Mouse (Mus musculus) frontal cortex, adult 2 months (tissue): ENCODE data around the gene Tspan8. TPM values are rescaled to one million over a fixed set of nuclear protein-coding genes. Genes with fewer than 3 reads are reported as not detected.

Experiments
- DNase-seq, 2 experiments: peaks; one replicate each; pipeline ENCODE4 v3.0.0; 2022; ENCODE audit warnings: low spot score in 1 of 2; ENCODE audit errors: extremely low spot score in 1 of 2
- polyA plus RNA-seq: library from polyadenylated mRNA; depleted of rRNA; stranded (reverse); fragments of >200 nt; gene quantifications from 2 replicates; pipeline ENCODE4 v1.2.3, GENCODE M21; 2012; rRNA removed

Tspan8 gene
- polyA plus RNA-seq, 1 experiment, result 0.88 TPM

DNA sequence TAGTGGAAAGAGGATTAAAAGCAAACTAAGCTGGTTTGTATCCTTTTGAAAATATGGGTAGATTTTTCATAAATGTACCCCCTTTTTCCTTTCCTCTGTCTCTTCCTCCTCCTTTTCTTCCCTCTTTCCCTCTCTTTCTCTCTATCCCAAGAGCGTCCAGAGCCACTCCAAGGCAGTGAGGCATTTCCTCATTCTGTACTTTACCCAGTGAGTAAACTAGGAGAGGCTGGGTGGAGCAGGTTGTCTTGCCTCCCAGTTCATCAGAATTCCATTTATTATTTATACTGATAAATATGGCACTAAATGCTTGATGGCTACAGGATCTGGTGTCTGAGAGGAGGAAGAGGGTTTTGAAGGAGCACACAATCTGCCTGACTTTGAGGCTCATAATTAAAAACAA lies 13.1 kb downstream of the Tspan8 start:
- no peak for DNase-seq

DNA sequence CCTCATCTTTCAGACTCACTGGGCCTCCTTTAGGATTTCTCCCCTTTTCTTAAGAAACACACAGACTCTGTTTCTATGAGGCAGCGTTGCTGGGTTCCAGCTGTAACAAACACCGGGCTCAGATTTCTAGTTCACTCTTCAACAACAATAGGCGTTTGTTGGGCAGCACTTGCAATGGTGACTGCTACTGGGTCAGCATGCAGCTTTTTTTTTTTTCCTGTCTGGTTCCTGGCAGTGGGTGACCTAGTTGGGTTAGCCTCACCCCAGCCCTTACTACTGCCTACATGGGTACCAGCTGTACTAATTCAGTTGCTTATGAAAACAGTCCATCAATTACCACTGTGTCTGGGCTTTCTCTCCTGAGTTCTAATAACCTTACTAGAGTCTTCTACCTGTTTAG lies 14.1 kb downstream of the Tspan8 start:
- no peak for DNase-seq

- DNase-seq, result no peak
Observed at GRCm38 (mm10) chr10:115834017-115834416, 17.4 kb downstream of the Tspan8 start.

GRCm38 (mm10) chr10:115846930-115847329 lies 30.3 kb downstream of the Tspan8 start:
- no peak for DNase-seq

DNA sequence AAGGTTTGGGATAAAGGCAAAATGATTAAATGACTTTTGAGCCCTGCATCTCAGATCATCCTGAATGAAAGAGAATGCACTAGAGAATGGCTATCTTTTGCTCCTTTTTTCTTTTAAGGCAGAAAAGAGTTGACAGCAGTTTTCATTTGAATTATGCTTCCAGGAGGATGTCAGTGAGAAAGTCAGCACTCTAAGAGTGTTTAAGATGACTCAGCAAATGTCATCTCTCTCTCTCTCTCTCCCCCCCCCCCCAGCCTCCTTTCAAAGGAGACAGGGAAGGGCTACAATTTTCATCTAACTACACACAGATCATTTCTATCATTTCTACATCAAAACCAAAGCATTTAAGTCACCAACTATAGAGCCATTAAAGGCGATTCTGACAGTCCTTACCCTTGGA lies 31.9 kb downstream of the Tspan8 start:
- DNase-seq, result no peak

- DNase-seq, result no peak
Observed at GRCm38 (mm10) chr10:115860210-115860880, 43.7 kb downstream of the Tspan8 start.

DNA sequence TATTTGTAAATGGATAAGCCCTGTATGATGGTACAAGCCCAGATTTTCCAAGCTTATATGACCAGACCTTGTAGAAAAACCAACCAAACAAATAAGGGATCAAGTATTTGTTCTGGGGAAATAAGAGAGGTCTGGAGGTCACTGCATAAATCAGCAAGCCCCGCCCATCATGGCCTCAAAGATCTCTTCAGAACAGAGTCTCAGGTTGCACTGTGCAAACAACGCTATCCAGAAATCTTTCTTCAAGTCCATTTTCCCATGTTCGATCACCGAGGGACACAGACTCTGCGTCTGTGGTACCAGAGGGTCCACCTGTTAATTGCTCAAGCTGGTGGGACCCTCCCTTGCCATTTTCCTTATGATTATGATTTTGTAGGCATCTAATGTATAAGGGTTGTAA lies 45.3 kb downstream of the Tspan8 start:
- DNase-seq, result no peak

- DNase-seq, result no peak
Observed at GRCm38 (mm10) chr10:115882757-115883156, 66.1 kb downstream of the Tspan8 start.

GRCm38 (mm10) chr10:115891924-115892323 lies 75.3 kb downstream of the Tspan8 start:
- DNase-seq, result no peak

GRCm38 (mm10) chr10:115892973-115893372 lies 76.3 kb downstream of the Tspan8 start:
- no peak for DNase-seq

DNA sequence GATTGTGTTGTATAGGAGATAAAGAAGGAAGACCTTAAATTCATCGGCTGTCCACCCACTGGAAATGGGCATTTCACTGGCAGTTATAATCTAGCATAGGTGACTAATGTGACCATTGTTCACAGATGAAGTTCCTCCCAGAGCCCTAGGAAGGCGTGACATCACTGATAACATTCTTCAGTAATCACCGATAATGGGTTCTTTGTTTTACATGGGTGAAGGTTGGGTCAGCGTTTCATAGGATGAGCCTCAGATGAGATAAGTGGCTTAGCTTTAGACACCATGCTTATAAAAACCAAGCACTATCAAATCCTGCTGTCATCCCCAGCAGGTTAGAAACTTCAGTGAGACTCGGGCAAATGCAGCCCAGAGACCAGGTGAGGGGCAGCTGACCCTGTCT lies 77.4 kb downstream of the Tspan8 start:
- no peak for DNase-seq

DNA sequence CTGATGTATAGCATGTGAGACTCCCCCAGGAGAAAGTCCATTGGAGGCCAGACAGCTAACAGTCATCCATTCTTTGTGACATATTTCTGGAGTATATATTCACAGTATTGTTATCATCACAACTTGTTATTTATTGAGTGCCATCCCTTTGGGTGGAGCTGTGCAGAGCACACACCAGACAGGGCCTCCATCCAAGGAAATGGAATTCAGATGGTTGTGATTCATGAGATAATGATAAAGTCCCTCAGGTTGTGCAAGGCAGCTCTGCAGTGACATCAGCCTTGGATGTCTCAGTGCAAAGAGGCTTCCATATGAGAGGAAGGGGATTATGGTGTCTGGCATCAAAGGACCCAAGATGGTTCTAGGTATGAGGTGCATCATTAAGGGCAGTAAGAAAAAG lies 80.1 kb downstream of the Tspan8 start:
- DNase-seq, result no peak

DNA sequence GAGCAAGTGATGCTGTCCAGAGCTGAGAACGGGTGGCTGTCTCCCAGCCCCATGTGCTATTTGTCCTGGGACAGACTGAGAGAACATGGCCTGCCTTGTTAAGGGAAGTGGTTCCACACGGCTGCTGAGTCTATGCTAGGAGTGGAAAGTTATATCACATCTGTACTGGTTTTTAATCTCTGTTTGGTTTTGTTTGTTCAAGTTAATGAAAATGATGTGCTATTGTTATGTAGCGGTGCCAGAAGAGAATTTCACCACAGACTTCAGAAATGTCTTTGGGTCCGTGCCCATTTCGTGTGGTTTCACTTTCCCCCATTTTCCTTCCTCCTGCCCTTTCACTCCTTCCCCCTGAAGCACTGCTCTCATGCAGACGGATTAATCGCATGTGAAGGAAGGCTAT lies 80.6 kb downstream of the Tspan8 start:
- no peak for DNase-seq

Other genes starting within 250 kb of the Tspan8 start
- 0.86 and 0.90 TPM in 2 replicates for gene A930009A15Rik, start 246.8 kb upstream of the Tspan8 start, polyA plus RNA-seq
- gene Lgr5, start 229.1 kb upstream of the Tspan8 start, polyA plus RNA-seq, result 41.2 and 43.5 TPM in 2 replicates
- gene Ptprr, start 201.4 kb downstream of the Tspan8 start, polyA plus RNA-seq, result 11.2 and 16.1 TPM in 2 replicates